Mouse (Mus musculus): ENCODE results near the gene Ttc9.

Ttc9 gene

GRCm38 (mm10) chr12:81662076-81662475 is 31.0 kb downstream of the Ttc9 start:
- no peak for DNase-seq

DNA sequence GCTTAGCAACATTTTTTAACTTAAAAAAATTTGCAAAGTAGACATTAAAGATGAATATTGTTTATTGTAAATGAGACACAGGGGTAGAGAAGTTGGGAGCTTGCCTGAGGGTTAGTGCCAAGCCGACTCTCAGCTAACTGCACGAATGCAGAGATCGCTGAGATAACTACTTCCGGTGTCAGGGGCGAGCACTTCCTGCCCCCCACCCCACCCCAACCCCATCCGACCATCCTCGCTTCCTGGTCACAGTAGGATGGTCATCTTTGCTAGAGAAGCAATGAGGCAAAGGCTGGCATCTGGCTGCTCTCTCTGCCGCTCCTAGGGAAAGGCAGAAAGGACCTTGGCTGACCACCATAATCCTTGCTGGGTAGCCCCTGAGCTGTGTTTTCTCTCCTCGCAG is 32.1 kb downstream of the Ttc9 start:
- no peak for DNase-seq

DNA sequence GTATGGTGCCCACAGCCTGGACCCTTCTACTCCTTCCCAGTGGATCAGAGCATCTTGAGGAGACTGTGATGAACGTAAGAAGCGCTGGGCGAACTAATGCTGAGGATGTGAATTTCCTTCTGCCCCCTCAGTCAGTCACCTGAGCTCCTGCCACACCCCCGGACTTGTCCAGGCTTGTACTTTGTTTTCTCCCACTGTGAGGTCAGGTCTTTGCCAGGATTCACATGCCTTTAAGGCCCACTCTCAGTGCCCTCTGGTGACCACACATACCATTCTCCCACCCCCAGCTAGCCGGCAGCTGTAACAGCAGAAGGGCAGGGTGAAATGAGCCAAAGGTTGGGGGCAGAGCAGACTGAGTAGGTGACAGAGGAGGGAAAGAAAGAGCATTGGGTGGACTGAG is 32.9 kb downstream of the Ttc9 start:
- no peak for DNase-seq

DNA sequence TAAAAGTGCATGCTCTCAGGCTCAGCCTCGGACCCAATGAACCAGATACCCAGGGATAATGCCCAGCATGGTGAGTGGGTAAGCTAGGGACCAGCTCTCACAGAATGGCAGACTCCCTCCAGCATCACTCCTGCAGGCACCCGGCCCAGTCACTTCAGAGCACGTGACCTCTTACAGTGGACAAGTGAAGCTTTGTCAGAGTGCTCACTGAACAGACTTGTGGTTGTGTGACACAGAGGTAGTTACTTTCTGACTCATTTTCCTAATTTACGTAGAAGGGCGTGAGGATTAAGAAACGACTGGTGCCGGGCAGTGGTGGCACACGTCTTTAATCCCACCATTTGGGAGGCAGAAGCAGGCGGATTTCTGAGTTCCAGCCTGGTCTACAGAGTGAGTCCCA is 37.4 kb downstream of the Ttc9 start:
- no peak for DNase-seq

DNA sequence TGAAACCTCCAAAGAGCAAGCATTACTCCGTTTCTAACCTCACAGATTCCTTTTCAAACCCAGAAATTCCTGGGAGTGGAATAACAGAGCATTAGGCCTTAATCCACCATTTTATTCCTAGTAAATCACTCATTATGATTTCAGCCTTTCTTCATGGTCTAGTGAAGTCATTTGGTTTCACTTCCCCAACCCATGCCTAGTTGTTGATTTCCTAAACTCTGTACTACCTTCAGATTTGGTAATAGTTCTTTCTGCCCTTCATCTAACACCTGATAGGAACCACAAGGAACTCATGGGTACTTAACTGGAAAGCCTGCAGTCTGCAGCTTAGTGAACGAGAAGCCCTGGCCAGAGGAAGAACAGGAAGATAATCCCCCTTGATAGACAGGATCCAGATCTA is 44.5 kb downstream of the Ttc9 start:
- no peak for DNase-seq

DNA sequence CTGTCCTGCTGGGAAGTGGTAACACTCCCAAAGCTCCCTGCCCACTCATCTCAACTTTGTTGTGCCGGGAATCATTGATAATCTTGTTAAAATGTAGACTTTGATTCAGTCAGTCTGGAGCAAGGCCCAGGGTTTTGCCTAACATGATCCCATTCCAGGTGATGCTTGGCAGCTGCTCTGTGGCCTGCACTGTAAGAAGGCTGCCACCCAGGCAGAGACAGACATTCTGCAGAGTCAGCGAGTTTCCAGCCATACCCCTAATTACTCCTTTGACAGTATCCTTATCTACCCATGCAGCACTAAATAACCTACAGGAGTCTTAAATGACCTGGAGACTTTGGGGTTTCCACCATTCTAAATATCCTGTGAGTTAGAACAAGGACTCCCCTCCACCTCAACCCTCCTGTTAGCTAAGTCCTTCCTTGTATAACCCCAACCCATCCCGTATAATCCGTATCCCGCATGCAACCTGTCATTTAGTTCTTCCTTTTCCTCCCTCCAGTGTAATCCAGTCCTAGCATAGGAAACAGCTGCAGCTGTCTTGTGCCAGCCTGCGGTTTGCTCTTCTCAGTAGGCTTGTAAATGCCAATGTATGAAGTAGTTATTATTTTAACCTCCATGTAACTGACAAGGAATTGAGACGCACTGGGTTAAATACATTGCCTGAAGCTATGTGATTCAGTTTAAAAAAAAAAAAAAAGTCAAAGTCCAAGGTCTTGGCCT is 48.9 kb downstream of the Ttc9 start:
- no peak for DNase-seq

DNA sequence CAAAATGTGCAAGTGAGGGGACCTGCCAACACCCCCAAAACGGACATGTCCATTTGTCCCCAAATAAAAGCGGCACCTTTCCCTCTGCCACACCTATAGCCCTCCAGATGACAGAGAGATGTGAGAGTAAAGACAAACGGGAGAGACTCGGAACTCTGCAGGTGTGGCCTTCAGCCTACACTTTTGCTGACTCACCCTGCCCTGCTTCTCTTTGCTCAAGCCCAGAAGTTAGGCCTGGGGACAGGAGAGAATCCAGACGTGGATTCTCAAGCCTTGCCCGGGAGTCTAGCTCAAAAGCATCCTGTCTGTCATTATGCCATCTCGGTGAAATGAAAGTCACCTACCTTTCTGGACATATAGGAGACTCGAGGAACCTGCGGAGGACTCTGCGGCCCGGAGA is 52.3 kb downstream of the Ttc9 start:
- DNase-seq: no peak

GRCm38 (mm10) chr12:81684096-81684495 is 53.0 kb downstream of the Ttc9 start:
- DNase-seq: no peak

DNA sequence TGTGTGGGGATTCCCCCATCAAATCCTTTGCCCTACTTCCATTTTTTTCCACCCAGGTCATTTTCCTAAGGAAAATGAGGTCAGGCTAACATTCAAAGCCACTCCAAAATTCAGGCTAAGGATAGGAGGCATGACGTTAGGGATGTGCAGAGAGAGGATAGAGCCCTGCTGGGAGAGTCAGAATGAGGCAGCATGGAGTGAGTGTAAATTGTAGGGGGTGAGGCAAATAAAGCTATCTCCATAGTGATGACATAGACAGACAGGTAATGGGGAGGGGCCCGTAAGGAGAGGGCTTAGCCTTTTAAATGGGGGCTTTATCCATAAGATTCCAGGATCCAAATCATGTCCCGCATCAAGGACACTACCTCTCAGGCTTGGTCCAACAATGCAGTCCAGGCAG is 54.9 kb downstream of the Ttc9 start:
- no peak for DNase-seq

- no peak for DNase-seq
Measured at GRCm38 (mm10) chr12:81686406-81687117, 55.5 kb downstream of the Ttc9 start.

- no peak for DNase-seq
Measured at GRCm38 (mm10) chr12:81687873-81688272, 56.8 kb downstream of the Ttc9 start.

GRCm38 (mm10) chr12:81688537-81688936 is 57.5 kb downstream of the Ttc9 start:
- no peak for DNase-seq

- DNase-seq: no peak
Measured at GRCm38 (mm10) chr12:81689505-81690056, 58.5 kb downstream of the Ttc9 start.

DNA sequence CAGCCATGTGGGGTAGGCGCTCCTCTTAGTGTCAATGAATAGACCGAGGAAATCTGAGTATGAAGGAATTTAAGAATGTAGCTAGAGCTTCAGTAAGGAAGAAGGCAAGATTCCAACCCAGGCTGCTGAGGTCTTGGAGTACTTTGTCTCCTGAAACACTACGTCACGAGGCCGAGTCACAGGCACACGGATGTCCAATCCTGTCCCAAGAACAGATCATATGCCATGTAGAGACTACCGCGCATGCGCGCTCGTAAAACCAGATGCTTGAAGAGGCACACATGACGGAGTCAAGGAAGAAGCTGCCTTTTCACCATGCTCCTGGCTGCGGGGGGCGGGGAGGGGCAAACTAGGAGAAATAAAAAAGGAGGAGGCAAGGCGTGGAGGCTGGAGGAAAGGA is 59.1 kb downstream of the Ttc9 start:
- DNase-seq: no peak

GRCm38 (mm10) chr12:81690751-81691150 is 59.7 kb downstream of the Ttc9 start:
- DNase-seq: no peak

DNA sequence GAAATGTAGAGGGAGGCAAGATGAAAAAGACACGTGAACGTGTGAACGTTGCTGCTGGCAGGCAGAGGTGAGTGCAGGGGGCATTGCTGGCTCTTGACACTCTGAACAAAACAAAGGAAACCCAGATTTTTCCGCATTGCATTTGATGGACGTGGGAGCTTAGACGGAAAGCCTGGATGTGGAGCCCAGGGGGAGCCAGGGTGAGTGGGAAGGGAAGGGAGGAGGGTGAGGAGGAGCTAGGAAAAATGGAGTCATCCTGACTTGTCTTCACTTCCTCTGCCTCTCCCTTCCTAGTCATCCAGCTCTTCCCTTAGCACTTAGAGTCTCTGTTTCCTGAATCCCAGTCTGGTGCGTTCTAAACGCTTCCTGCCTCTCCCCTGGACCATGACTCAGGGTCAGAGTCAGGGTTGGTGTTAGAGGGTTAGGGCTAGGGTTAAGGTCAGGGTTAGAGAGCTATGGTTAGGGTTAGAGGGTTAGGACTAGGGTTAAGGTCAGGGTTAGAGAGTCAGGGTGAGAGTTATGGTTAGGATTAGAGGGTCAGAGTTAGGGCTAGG is 60.2 kb downstream of the Ttc9 start:
- DNase-seq: no peak

- DNase-seq: no peak
Measured at GRCm38 (mm10) chr12:81698011-81698410, 67.0 kb downstream of the Ttc9 start.

GRCm38 (mm10) chr12:81702903-81703302 is 71.9 kb downstream of the Ttc9 start:
- no peak for DNase-seq

DNA sequence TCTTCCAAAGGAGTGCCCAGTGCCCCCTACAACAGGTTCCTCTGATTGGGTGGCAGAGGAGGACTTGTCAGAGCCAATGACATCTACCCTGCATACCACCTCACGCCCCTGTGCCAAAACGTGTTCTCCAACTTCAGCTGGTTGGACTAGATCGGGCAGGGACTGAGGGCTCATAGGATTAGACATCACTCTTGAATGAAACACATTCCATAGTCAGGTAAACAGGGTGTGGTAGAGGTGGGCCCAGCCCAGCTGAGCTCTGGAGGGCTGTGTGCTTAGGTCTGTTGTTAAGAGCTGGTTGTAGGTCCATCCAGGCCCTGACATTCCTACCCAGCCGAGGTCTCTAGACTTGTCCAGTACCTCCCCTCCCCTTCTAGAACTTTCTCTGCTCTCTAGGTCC is 81.6 kb downstream of the Ttc9 start:
- DNase-seq: no peak

Measured in thymus, adult 18-20 months (tissue).